Mouse (Mus musculus) megakaryocyte-erythroid progenitor cell, adult 5-6 weeks (primary cell): Measurements from ENCODE around the gene Ebf3. TPM values are rescaled to one million over a fixed set of nuclear protein-coding genes. Genes with fewer than 3 reads are reported as not detected.

Experiments used
- ATAC-seq: replicated peaks from 2 replicates; pipeline ENCODE4 v1.8.0; 2016; ENCODE audit warnings: mild to moderate bottlenecking, inconsistent platforms; ENCODE audit not compliant: severe bottlenecking, poor library complexity, low FRiP score, low TSS enrichment
- total RNA-seq, 2 experiments: library from RNA; stranded (forward) in 1 of 2; stranded (reverse) in 1 of 2; fragments of 200-1000, 215-1000 nt in 1 of 2; fragments of >200 nt in 1 of 2; fragmentation: Nextera tagmentation in 1 of 2; gene quantifications; 2 replicates each; pipeline ENCODE4 v1.2.3; 2014 to 2017

Ebf3 gene
- total RNA-seq, 2 experiments from 2014 or later: not detected

- ATAC-seq: no peak
Measured at GRCm38 (mm10) chr7:137312933-137313182, 1.4 kb downstream of the Ebf3 start.

- no peak for ATAC-seq
Measured at GRCm38 (mm10) chr7:137312166-137312932, 1.9 kb downstream of the Ebf3 start.

GRCm38 (mm10) chr7:137311341-137312110 lies 2.7 kb downstream of the Ebf3 start:
- no peak for ATAC-seq

GRCm38 (mm10) chr7:137310876-137311275 lies 3.4 kb downstream of the Ebf3 start:
- no peak for ATAC-seq

GRCm38 (mm10) chr7:137310091-137310761 lies 4.0 kb downstream of the Ebf3 start:
- ATAC-seq: no peak

GRCm38 (mm10) chr7:137309071-137310066 lies 4.9 kb downstream of the Ebf3 start:
- no peak for ATAC-seq

- no peak for ATAC-seq
Measured at GRCm38 (mm10) chr7:137308061-137309060, 5.9 kb downstream of the Ebf3 start.

- no peak for ATAC-seq
Measured at GRCm38 (mm10) chr7:137307131-137307530, 7.1 kb downstream of the Ebf3 start.

- ATAC-seq: no peak
Measured at GRCm38 (mm10) chr7:137306127-137306526, 8.1 kb downstream of the Ebf3 start.

- no peak for ATAC-seq
Measured at GRCm38 (mm10) chr7:137303776-137304171, 10.5 kb downstream of the Ebf3 start.

GRCm38 (mm10) chr7:137302961-137303775 lies 11.1 kb downstream of the Ebf3 start:
- ATAC-seq: no peak

- ATAC-seq: no peak
Measured at GRCm38 (mm10) chr7:137302161-137302560, 12.1 kb downstream of the Ebf3 start.

GRCm38 (mm10) chr7:137301329-137301751 lies 12.9 kb downstream of the Ebf3 start:
- ATAC-seq: no peak

- no peak for ATAC-seq
Measured at GRCm38 (mm10) chr7:137300826-137301225, 13.4 kb downstream of the Ebf3 start.

- no peak for ATAC-seq
Measured at GRCm38 (mm10) chr7:137300169-137300568, 14.1 kb downstream of the Ebf3 start.

- ATAC-seq: no peak
Measured at GRCm38 (mm10) chr7:137297594-137298381, 16.5 kb downstream of the Ebf3 start.

GRCm38 (mm10) chr7:137297131-137297530 lies 17.1 kb downstream of the Ebf3 start:
- ATAC-seq: no peak
